Mouse (Mus musculus) embryonic fibroblast, embryonic 13.5 days (primary cell): ENCODE results near the gene Txndc8.

ENCODE experiments used
- CTCF ChIP-seq: IDR thresholded peaks from 2 replicates; pipeline ENCODE4 v1.5.1; 2011; ENCODE audit warnings: mild to moderate bottlenecking, control low read depth, low read length, moderate library complexity, borderline replicate concordance; ENCODE audit not compliant: insufficient read depth
- POLR2A ChIP-seq: IDR thresholded peaks from 2 replicates; pipeline ENCODE4 v1.6.1; 2011; ENCODE audit warnings: low read depth, mild to moderate bottlenecking, control low read depth, low read length, moderate library complexity

- no peak for TF ChIP-seq CTCF
- TF ChIP-seq POLR2A = no peak
These were observed 59.1 kb downstream of the Txndc8 start for GRCm38 (mm10) chr4:57949866-57950265.
